Mouse (Mus musculus): ENCODE measurements around the gene Abhd12b.

GRCm38 (mm10) chr12:70223331-70223730, 69.4 kb downstream of the Abhd12b start:
- TF ChIP-seq POLR2A (IDR thresholded peaks at IDR 0.05; ENCODE audit: control insufficient read depth, low read depth, low read length) (no peak), CTCF (IDR thresholded peaks at IDR 0.05; ENCODE audit: control insufficient read depth, insufficient read depth, insufficient replicate concordance, low read depth, low read length) (no peak)
